Mouse (Mus musculus): Measurements from ENCODE around the gene Fbxw7. TPM values are rescaled to one million over a fixed set of nuclear protein-coding genes. Genes with fewer than 3 reads are reported as not detected.

The Fbxw7 gene
- polyA plus RNA-seq, 1 experiment, result 4.1 TPM

- H3K36me3 ChIP-seq (ENCODE audit: control insufficient read depth, insufficient read depth, low read length), result no peaks in the 10 kb centered on the region; the same call in 1 of the 2 replicates
- no peak for TF ChIP-seq CTCF (conservative IDR thresholded peaks at IDR 0.05; ENCODE audit: insufficient read depth, insufficient read length, low read depth, low read length)
- no peak for TF ChIP-seq POLR2A (IDR thresholded peaks at IDR 0.05; ENCODE audit: low read depth, low read length)
- DNase-seq, result no peak
- no peak overlapping the region for H3K27ac ChIP-seq (ENCODE audit: insufficient read depth, low read depth, low read length)
- no peaks in the 10 kb centered on the region for H3K4me1 ChIP-seq (ENCODE audit: control insufficient read depth, insufficient read depth, low read length)
- WGBS, result 83% methylated on average over 11 of the region's 11 CpGs
- H3K4me3 ChIP-seq (ENCODE audit: insufficient read depth, low read depth, low read length), result no peak overlapping the region
- no peaks in the 10 kb centered on the region for H3K27me3 ChIP-seq (replicated peaks; ENCODE audit: control insufficient read depth, insufficient read depth, low read length)
Measured at GRCm38 (mm10) chr3:84978676-84979075, 163.6 kb downstream of the Fbxw7 start.

- no peak for TF ChIP-seq CTCF (conservative IDR thresholded peaks at IDR 0.05; ENCODE audit: insufficient read depth, insufficient read length, low read depth, low read length)
- TF ChIP-seq POLR2A (IDR thresholded peaks at IDR 0.05; ENCODE audit: low read depth, low read length), result no peak
- H3K4me3 ChIP-seq (ENCODE audit: insufficient read depth, low read depth, low read length), result no peak overlapping the region
- H3K4me1 ChIP-seq (ENCODE audit: control insufficient read depth, insufficient read depth, low read length), result no peaks in the 10 kb centered on the region
- no peak for DNase-seq
- WGBS, result 96% methylated on average over 2 of the region's 2 CpGs
- no peaks in the 10 kb centered on the region for H3K36me3 ChIP-seq (ENCODE audit: control insufficient read depth, insufficient read depth, low read length)
- H3K27ac ChIP-seq (ENCODE audit: insufficient read depth, low read depth, low read length), result no peak overlapping the region
- H3K27me3 ChIP-seq (replicated peaks; ENCODE audit: control insufficient read depth, insufficient read depth, low read length), result no peaks in the 10 kb centered on the region
Measured at GRCm38 (mm10) chr3:84980158-84980557, 165.1 kb downstream of the Fbxw7 start.

- 64% methylated on average over 4 of the region's 4 CpGs for WGBS
- no peak for TF ChIP-seq POLR2A (IDR thresholded peaks at IDR 0.05; ENCODE audit: low read depth, low read length)
- no peak for TF ChIP-seq CTCF (conservative IDR thresholded peaks at IDR 0.05; ENCODE audit: insufficient read depth, insufficient read length, low read depth, low read length)
Measured at GRCm38 (mm10) chr3:84982688-84983087, 167.6 kb downstream of the Fbxw7 start.

GRCm38 (mm10) chr3:84985121-84985625 is 170.1 kb downstream of the Fbxw7 start:
- 85% methylated on average over 8 of the region's 8 CpGs for WGBS
- TF ChIP-seq CTCF (conservative IDR thresholded peaks at IDR 0.05; ENCODE audit: insufficient read depth, insufficient read length, low read depth, low read length), result no peak
- TF ChIP-seq POLR2A (IDR thresholded peaks at IDR 0.05; ENCODE audit: low read depth, low read length), result no peak
- Histone ChIP-seq H3K4me1 (ENCODE audit: control insufficient read depth, insufficient read depth, low read length) (no peaks in the 10 kb centered on the region), H3K36me3 (ENCODE audit: control insufficient read depth, insufficient read depth, low read length) (no peaks in the 10 kb centered on the region), H3K27ac (ENCODE audit: insufficient read depth, low read depth, low read length) (no peak overlapping the region), H3K4me3 (ENCODE audit: insufficient read depth, low read depth, low read length) (no peak overlapping the region), H3K27me3 (replicated peaks; ENCODE audit: control insufficient read depth, insufficient read depth, low read length) (no peaks in the 10 kb centered on the region)
- DNase-seq, result no peak

More at GRCm38 (mm10) chr3:84982688-84983087, 167.6 kb downstream of the Fbxw7 start:
- Histone ChIP-seq H3K4me3 (ENCODE audit: insufficient read depth, low read depth, low read length) (no peak overlapping the region), H3K36me3 (ENCODE audit: control insufficient read depth, insufficient read depth, low read length) (no peaks in the 10 kb centered on the region), H3K4me1 (ENCODE audit: control insufficient read depth, insufficient read depth, low read length) (no peaks in the 10 kb centered on the region), H3K27me3 (replicated peaks; ENCODE audit: control insufficient read depth, insufficient read depth, low read length) (no peaks in the 10 kb centered on the region), H3K27ac (ENCODE audit: insufficient read depth, low read depth, low read length) (no peak overlapping the region)
- no peak for DNase-seq

- WGBS, result 88% methylated on average over 4 of the region's 4 CpGs
- TF ChIP-seq CTCF (conservative IDR thresholded peaks at IDR 0.05; ENCODE audit: insufficient read depth, insufficient read length, low read depth, low read length) (no peak), POLR2A (IDR thresholded peaks at IDR 0.05; ENCODE audit: low read depth, low read length) (no peak)
Measured at GRCm38 (mm10) chr3:84988880-84989279, 173.8 kb downstream of the Fbxw7 start.

GRCm38 (mm10) chr3:85005257-85005656 is 190.2 kb downstream of the Fbxw7 start:
- TF ChIP-seq CTCF (conservative IDR thresholded peaks at IDR 0.05; ENCODE audit: insufficient read depth, insufficient read length, low read depth, low read length) (no peak), POLR2A (IDR thresholded peaks at IDR 0.05; ENCODE audit: low read depth, low read length) (no peak)
- DNase-seq, result no peak
- 60% methylated on average over 2 of the region's 2 CpGs for WGBS

More at GRCm38 (mm10) chr3:84988880-84989279, 173.8 kb downstream of the Fbxw7 start:
- Histone ChIP-seq H3K27ac (ENCODE audit: insufficient read depth, low read depth, low read length) (no peak overlapping the region), H3K4me1 (ENCODE audit: control insufficient read depth, insufficient read depth, low read length) (no peaks in the 10 kb centered on the region), H3K36me3 (ENCODE audit: control insufficient read depth, insufficient read depth, low read length) (no peaks in the 10 kb centered on the region), H3K27me3 (replicated peaks; ENCODE audit: control insufficient read depth, insufficient read depth, low read length) (no peaks in the 10 kb centered on the region), H3K4me3 (ENCODE audit: insufficient read depth, low read depth, low read length) (no peak overlapping the region)
- no peak for DNase-seq

GRCm38 (mm10) chr3:85012889-85013288 is 197.8 kb downstream of the Fbxw7 start:
- Histone ChIP-seq H3K36me3 (ENCODE audit: control insufficient read depth, insufficient read depth, low read length) (no peaks in the 10 kb centered on the region), H3K27me3 (replicated peaks; ENCODE audit: control insufficient read depth, insufficient read depth, low read length) (no peaks in the 10 kb centered on the region), H3K4me3 (ENCODE audit: insufficient read depth, low read depth, low read length) (no peak overlapping the region), H3K27ac (ENCODE audit: insufficient read depth, low read depth, low read length) (no peak overlapping the region), H3K4me1 (ENCODE audit: control insufficient read depth, insufficient read depth, low read length) (no peaks in the 10 kb centered on the region)
- DNase-seq, result no peak
- WGBS, result 89% methylated on average over 6 of the region's 6 CpGs
- TF ChIP-seq POLR2A (IDR thresholded peaks at IDR 0.05; ENCODE audit: low read depth, low read length), result no peak

More at GRCm38 (mm10) chr3:85005257-85005656, 190.2 kb downstream of the Fbxw7 start:
- no peak overlapping the region for H3K4me3 ChIP-seq (ENCODE audit: insufficient read depth, low read depth, low read length)
- H3K36me3 ChIP-seq (ENCODE audit: control insufficient read depth, insufficient read depth, low read length), result no peaks in the 10 kb centered on the region
- H3K27me3 ChIP-seq (replicated peaks; ENCODE audit: control insufficient read depth, insufficient read depth, low read length), result no peaks in the 10 kb centered on the region
- no peak overlapping the region for H3K27ac ChIP-seq (ENCODE audit: insufficient read depth, low read depth, low read length)
- no peaks in the 10 kb centered on the region for H3K4me1 ChIP-seq (ENCODE audit: control insufficient read depth, insufficient read depth, low read length)

All from kidney, adult 2 months (tissue).